Mouse (Mus musculus) hindbrain, embryonic 11.5 days (tissue): ENCODE measurements around the gene Smpd3. TPM values are rescaled to one million over a fixed set of nuclear protein-coding genes. Genes with fewer than 3 reads are reported as not detected.
"Not testable (repeated sequence)": the region's sequence is repeated elsewhere in the genome, so short reads cannot be mapped to it uniquely, and the experiment has no call there.

Source experiments
- ATAC-seq: fragments of 200-750 bp; cut with Nextera tagmentation; 2 replicates; pipeline ENCODE4 v1.8.0; 2017; ENCODE audit warnings: mild to moderate bottlenecking, moderate TSS enrichment, moderate library complexity; ENCODE audit not compliant: low FRiP score
- DNase-seq: peaks from one replicate; pipeline ENCODE4 v3.0.0-alpha.2; 2015; ENCODE audit warnings: low spot score
- H3K27ac ChIP-seq: fragments of 300-500 bp; sonication (generic); 2 replicates; pipeline ENCODE4 v1.5.1; 2014; ENCODE audit warnings: mild to moderate bottlenecking, low read depth, low read length
- H3K27me3 ChIP-seq: fragments of 300-500 bp; sonication (generic); 2 replicates; pipeline ENCODE4 v1.6.1; 2014; ENCODE audit warnings: mild to moderate bottlenecking, low read length, moderate library complexity, mixed read lengths; ENCODE audit not compliant: control insufficient read depth, insufficient read depth
- H3K36me3 ChIP-seq: fragments of 300-500 bp; sonication (generic); 2 replicates; pipeline ENCODE4 v1.6.1; 2014; ENCODE audit warnings: mild to moderate bottlenecking, low read length, moderate library complexity, mixed read lengths; ENCODE audit not compliant: control insufficient read depth, insufficient read depth
- H3K4me1 ChIP-seq: fragments of 300-500 bp; sonication (generic); replicated peaks from 2 replicates; pipeline ENCODE4 v1.6.1; 2014; ENCODE audit warnings: low read length, mixed read lengths; ENCODE audit not compliant: control insufficient read depth, insufficient read depth
- H3K4me2 ChIP-seq: fragments of 300-500 bp; sonication (generic); replicated peaks from 2 replicates; pipeline ENCODE4 v1.6.1; 2014; ENCODE audit warnings: mild to moderate bottlenecking, low read depth, low read length
- H3K4me3 ChIP-seq: fragments of 300-500 bp; sonication (generic); 2 replicates; pipeline ENCODE4 v1.5.1; 2014; ENCODE audit warnings: low read depth, low read length
- H3K9ac ChIP-seq: fragments of 300-500 bp; sonication (generic); 2 replicates; pipeline ENCODE4 v1.6.1; 2014; ENCODE audit warnings: low read depth, low read length
- H3K9me3 ChIP-seq: fragments of 300-500 bp; sonication (generic); 2 replicates; pipeline ENCODE4 v1.6.1; 2016; ENCODE audit warnings: low read length; ENCODE audit not compliant: control insufficient read depth
- WGBS: fragments of 180-500 bp; shearing (Covaris S2); extraction: QIAGEN DNeasy Blood & Tissue Kit; methylation state at CpG from one replicate; pipeline ENCODE4 v1.1.7; 2014; 5-methylcytosine and 5-hydroxymethylcytosine counted together
- polyA plus RNA-seq: library from polyadenylated mRNA; unstranded; fragments of >200 nt; fragmentation: Nextera tagmentation; extraction: Ambion mirVana; gene quantifications from 2 replicates; pipeline ENCODE4 v1.2.1, GENCODE M21; 2014

Smpd3 gene
- polyA plus RNA-seq, 1 experiment from 2014 or later: 10.4 TPM

DNA sequence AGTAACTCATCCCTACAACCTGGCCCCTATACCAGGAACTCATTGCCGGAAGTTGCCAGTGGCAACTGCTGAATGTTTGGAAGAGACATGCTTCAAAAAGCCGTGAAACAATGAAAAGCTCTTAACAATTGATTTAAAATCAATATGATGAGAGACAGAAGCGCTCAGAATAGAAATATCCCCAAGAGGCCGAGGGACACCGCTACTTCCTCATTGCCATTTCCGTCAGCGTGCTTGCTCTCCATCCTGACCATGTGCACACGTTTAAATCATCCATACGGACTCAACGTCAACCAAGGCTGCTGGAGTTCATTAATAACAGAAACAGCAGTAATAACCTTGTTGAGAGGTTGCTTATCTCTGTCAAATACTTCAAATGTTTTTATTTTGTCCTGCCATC is 21.3 kb downstream of the Smpd3 start:
- WGBS: 67% methylated on average over 10 of the region's 10 CpGs
- Histone ChIP-seq H3K4me3 (no peak overlapping the region), H3K27me3 (no peaks in the 10 kb centered on the region), H3K27ac (no peak overlapping the region), H3K9ac (no peak overlapping the region), H3K4me2 (no peak overlapping the region), H3K4me1 (no peaks in the 10 kb centered on the region), H3K9me3 (no peaks in the 10 kb centered on the region), H3K36me3 (no peaks in the 10 kb centered on the region)
- DNase-seq (no peak), ATAC-seq (no peak)

DNA sequence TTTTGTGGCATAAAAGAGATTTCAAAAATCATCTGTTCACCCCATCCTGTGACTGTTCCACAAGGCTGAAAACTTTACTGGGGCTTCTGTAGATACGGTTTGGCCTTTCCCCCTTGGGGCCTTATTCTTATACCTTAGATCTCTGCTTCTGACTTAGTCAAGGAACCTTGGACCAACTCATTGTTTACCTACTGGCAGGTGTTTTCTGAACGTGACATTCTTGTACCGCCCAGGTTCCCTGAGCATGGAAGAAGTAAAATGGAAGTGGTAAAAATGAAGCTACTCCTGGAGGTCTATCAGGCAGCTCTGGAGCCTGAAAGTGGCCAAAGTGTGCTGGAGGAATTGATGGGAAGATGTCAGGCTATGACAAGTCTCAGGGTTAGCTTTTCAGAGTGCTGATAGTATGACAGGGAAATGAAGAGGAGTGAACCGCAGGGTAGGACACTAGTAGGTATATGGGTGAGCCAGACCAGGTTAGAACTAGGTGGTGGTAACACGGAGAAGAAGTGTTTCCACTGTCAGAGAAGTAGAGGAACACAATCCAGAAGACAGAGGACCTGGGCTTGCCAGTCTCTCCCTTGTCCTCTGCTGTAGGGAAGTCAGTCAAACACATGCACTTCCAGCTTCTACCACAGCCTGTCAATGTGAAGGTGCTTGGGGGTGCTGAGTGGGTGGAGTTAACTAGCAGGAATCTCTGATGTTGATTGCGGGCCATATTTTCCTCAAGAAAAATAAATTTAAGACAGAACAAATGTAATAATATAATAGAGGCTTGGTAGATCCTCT is 22.2 kb downstream of the Smpd3 start:
- no peaks in the 10 kb centered on the region for H3K4me1 ChIP-seq
- no peak overlapping the region for H3K4me2 ChIP-seq
- no peak overlapping the region for H3K9ac ChIP-seq
- DNase-seq (no peak), ATAC-seq (no peak)
- WGBS: 88% methylated on average over 6 of the region's 6 CpGs
- H3K4me3 ChIP-seq: no peak overlapping the region
- H3K27ac ChIP-seq: no peak overlapping the region
- H3K27me3 ChIP-seq: no peaks in the 10 kb centered on the region
- no peaks in the 10 kb centered on the region for H3K9me3 ChIP-seq
- no peaks in the 10 kb centered on the region for H3K36me3 ChIP-seq

DNA sequence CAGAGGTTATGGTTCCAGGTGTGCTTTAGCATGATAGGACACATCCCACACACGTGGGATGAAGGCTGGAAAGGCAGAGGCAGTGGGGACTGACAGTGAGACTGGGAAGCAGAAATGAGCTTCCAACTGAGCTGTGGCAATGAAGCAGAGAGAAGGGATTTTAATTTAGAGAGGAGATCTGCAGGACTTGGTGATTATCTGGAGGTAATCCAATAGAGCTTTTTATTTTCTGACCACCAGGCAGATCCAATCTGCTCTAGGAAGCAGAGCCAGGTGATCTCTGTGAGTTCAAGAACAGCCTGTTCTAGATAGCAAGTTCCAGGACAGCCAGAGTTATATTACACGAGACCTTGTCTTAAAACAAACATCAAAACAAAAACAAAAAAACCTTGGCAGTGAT is 24.0 kb downstream of the Smpd3 start:
- Histone ChIP-seq H3K4me1 (no peaks in the 10 kb centered on the region), H3K4me2 (no peak overlapping the region), H3K9me3 (no peaks in the 10 kb centered on the region), H3K27ac (no peak overlapping the region), H3K4me3 (no peak overlapping the region), H3K36me3 (no peaks in the 10 kb centered on the region), H3K9ac (no peak overlapping the region), H3K27me3 (no peaks in the 10 kb centered on the region)
- no peak for DNase-seq
- 66% methylated on average over 2 of the region's 2 CpGs for WGBS
- no peak for ATAC-seq

DNA sequence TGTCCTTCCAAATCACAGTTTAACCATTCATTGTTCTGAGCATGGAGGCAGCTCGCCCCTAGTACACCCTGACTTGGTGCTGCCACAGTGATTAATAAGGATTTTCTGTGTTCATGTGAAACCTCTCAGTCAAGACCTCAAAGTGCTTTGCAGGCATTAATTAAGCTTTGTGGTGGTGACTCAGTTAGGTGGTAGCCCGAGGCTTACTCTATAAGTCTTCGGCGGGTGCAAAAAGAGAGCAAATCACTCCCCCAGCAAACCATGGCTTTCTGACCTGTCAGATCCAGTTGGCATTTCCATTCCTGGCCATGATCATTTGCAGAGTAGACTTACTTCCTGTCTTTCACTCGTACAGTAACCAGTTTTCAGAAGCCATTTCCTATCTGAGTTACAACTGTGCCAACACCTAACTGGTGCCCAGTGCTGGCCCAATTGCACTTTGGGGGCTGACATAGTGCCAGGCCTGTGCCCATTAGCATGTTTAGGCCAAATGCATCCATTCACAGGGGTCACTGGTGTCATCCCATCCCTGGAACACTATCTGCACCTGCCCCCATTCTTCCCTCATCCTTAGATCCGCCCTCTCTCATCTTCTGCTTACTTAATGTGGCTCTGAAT is 24.6 kb downstream of the Smpd3 start:
- DNase-seq: no peak
- Histone ChIP-seq H3K9ac (no peak overlapping the region), H3K4me2 (no peak overlapping the region), H3K9me3 (no peaks in the 10 kb centered on the region), H3K36me3 (no peaks in the 10 kb centered on the region), H3K27ac (no peak overlapping the region), H3K4me3 (no peak overlapping the region), H3K27me3 (no peaks in the 10 kb centered on the region), H3K4me1 (no peaks in the 10 kb centered on the region)
- WGBS: 91% methylated on average over 6 of the region's 6 CpGs
- no peak for ATAC-seq

DNA sequence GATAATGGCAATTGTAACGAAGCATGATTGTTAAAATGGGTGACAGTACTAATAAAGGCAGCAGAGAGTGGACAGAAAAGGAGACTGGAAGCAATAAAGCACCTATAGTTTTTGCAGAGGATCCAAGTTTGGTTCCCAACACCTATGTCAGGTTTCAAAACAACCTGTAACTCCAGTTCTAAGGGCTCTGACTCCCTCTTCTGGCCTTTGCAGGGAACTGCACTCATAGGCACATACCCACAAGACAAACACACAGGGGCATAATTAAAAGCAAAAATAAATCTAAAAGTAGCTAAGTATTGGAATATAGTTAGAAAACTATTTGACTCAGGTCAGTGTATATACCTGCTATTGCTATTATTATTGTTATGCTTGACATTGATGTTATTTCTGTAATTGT is 25.8 kb downstream of the Smpd3 start:
- H3K9ac ChIP-seq: no peak overlapping the region
- 93% methylated on average over 1 of the region's 1 CpGs for WGBS
- no peak for DNase-seq

DNA sequence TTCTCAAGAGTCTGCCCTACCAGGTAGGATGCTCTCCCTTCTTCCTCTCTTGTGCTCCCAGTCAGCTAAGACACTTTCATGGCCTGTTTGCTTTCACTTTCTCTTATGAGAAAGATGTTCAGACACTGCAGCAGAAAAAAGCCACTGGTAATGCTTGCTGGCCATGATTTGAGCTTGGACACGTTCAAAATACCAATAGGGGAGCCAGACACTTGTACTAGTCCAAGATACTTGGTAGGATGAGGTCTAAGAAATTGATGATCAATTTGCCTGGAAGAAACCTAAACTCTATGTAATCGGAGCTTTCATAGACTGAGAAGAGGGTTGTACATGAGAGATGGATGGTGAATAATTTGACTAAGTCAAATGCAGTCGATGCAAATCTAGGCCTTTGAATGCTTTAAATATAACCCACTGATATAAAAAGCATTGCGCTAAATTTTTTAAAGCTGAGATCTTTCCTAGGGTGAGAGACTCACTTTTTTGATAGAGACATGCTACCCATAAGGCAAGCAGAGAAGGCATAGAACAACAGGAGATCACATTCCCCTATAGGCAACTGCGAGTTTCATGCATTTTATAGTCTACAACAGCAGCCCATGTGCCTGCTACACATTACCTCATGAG is 27.6 kb downstream of the Smpd3 start:
- 91% methylated on average over 5 of the region's 5 CpGs for WGBS

More for the DNA sequence above, 25.8 kb downstream of the Smpd3 start:
- Histone ChIP-seq H3K27me3 (no peaks in the 10 kb centered on the region), H3K4me1 (no peaks in the 10 kb centered on the region), H3K4me2 (no peak overlapping the region), H3K27ac (no peak overlapping the region), H3K4me3 (no peak overlapping the region), H3K36me3 (no peaks in the 10 kb centered on the region), H3K9me3 (no peaks in the 10 kb centered on the region)
- ATAC-seq: no peak

DNA sequence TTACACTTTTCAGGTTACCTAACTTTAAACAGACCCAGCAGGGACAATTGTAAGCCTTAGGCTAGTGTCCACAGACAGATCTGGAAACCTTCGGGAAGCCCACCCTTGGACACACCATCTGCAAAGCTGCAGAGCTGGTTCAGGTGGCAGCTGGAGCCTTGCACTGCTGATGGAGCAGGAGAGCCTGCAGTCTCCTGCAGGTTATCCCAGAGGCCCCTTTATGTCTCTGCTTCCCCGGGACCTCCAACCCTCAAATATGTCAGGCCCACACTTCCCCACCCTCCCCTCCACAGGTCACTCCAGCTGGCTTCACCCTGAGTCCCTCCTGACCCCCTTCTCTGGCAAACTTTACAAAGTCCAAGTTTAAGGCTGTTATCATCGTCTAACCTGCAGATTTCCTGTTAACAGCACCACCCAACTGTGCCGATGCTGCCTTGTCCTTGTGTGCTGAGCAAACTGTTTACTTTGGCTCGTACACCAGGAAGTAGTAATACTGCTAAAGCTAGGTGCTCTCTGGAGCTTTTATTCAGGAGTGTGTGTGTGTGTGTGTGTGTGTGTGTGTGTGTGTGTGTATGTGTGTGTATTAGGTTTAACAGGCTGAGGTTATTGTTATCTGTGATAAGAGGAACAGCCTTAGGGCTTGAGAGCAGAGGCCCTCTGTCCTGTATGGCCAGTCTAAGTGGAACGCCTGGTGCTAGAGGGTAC is 29.6 kb downstream of the Smpd3 start:
- H3K27me3 ChIP-seq, DNase-seq, H3K9me3 ChIP-seq, H3K4me3 ChIP-seq, H3K9ac ChIP-seq, H3K4me2 ChIP-seq, H3K4me1 ChIP-seq, H3K27ac ChIP-seq, ATAC-seq, H3K36me3 ChIP-seq: not testable (repeated sequence)
- 76% methylated on average over 6 of the region's 6 CpGs for WGBS

More for the DNA sequence above, 27.6 kb downstream of the Smpd3 start:
- Histone ChIP-seq H3K36me3 (no peaks in the 10 kb centered on the region), H3K9ac (no peak overlapping the region), H3K4me1 (no peaks in the 10 kb centered on the region), H3K27me3 (no peaks in the 10 kb centered on the region), H3K27ac (no peak overlapping the region), H3K4me2 (no peak overlapping the region), H3K4me3 (no peak overlapping the region), H3K9me3 (no peaks in the 10 kb centered on the region)
- ATAC-seq: no peak
- DNase-seq: no peak

DNA sequence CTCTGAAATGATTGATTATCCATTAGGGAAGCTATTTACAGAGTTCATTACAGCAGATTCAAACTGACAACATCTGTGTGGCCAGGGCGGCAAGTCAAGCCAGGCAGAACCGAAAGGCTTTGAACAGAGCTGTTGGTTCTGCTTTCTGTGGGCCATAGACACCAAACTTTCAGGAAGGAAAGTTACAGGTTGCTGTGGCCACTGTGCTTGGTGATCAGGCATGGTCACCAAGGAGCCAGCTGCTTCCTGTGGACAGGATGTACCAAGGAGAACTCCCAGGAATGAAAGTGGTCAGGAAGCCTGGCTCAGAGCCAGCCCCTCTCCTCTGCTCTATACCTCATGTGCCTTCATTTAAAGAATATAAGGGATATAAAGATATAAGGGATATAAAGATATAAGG is 30.2 kb downstream of the Smpd3 start:
- no peak overlapping the region for H3K4me2 ChIP-seq
- no peak overlapping the region for H3K27ac ChIP-seq
- 70% methylated on average over 2 of the region's 2 CpGs for WGBS
- H3K9me3 ChIP-seq: no peaks in the 10 kb centered on the region
- H3K4me1 ChIP-seq: no peaks in the 10 kb centered on the region
- ATAC-seq (no peak), DNase-seq (no peak)
- no peak overlapping the region for H3K9ac ChIP-seq
- H3K36me3 ChIP-seq: no peaks in the 10 kb centered on the region
- H3K27me3 ChIP-seq: no peaks in the 10 kb centered on the region
- no peak overlapping the region for H3K4me3 ChIP-seq
